Mouse (Mus musculus): ENCODE measurements around the gene Tbc1d22a.
A peak's percentile ranks its signal among the peaks of the same experiment; 100 is the strongest.

Gene Tbc1d22a

GRCm38 (mm10) chr15:86340766-86341165, 126.5 kb downstream of the Tbc1d22a start:
- no peak for DNase-seq

DNA sequence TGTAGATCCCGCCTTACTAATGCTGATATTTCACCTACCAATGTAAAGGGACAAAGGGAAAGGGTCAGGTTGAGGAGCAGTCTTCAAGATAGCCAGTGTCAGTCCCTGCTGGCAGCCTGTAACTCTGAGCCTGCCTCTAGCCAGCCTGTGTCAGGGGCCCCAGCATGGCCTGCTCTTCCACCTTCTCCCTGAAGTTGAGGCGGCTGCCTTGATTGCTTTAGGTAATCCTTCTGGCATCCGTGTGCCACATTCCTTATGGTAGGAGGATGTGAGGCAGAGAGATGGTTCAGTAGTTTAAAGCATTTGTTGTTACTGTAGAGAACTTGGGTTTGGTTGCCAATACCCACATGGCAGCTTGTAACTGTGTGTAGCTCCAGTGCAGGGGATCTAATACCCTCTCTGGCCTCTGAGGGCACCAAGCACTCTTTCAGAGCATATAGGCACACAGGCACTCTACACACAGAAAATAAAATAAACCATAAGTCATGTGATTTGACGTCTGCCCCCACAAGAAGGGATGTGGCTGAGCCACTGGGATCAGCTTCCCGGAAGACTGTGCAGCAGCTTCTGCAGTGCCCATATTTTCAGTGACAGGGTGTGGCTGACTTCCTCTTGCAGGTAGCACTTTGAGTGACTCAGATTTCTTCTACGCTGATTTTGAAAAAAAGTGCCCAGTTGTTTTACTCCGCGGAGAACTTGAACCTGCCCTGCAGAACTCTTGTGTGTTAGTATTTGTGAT, 128.5 kb downstream of the Tbc1d22a start:
- no peak for DNase-seq

GRCm38 (mm10) chr15:86344906-86345331, 130.7 kb downstream of the Tbc1d22a start:
- no peak for DNase-seq

GRCm38 (mm10) chr15:86345907-86346306, 131.6 kb downstream of the Tbc1d22a start:
- no peak for DNase-seq

DNA sequence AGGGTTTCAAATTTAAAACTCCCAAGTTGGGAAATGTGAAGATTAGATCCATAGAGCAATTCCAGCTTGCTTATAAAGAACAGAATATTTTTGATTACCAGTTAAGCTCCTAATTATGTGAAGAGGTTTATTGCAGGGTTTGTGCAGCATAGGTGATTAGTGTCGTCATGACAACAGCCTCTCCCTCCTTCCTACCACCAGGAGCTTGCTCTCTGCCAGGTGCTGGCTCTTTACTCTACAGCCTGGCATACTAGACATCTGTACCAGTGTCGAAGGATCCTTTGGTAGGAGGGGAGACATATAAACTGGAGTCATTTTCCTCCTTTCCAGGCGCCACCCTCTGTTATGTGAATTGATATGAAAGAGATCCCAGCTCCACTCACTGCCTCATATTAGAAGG, 132.3 kb downstream of the Tbc1d22a start:
- DNase-seq: no peak

GRCm38 (mm10) chr15:86354932-86355331, 140.7 kb downstream of the Tbc1d22a start:
- DNase-seq: no peak

DNA sequence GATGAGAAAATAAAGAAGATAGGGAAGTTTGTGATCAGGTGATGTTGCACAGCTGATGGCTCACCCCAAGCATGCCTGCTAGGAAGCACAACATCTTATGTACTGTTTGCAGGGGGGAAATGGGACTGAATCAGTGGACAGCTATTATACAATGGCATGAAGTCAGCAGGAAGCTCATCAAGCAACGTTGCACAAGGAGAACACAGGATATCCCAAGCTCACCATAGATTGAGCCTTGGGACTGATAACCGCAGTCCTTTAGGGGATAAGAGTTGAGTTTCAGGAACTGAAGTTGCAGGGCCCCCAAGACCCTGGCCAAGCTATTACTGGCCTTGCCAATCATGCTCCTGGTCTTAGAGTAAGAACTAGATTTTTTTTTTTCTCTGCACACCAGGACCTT, 141.6 kb downstream of the Tbc1d22a start:
- DNase-seq: no peak

DNA sequence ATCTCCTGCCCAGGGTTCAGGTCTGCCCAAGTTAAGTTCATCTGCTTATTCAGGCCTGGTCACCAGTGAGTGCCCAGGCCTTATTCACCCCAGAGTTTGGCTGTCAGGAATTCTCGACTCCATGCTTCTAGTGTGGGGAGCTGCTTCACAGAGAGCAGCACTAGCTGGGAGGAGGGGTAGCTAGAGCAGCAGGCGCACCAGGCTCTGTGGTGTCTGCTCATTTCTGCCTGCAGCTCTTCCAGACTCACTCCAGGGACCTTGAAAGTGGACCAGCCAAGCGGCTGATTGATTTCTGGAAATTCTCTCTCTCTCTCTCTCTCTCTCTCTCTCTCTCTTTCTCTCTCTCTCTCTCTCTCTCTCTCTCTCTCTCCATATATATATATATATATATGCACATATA, 146.1 kb downstream of the Tbc1d22a start:
- DNase-seq: no peak

DNA sequence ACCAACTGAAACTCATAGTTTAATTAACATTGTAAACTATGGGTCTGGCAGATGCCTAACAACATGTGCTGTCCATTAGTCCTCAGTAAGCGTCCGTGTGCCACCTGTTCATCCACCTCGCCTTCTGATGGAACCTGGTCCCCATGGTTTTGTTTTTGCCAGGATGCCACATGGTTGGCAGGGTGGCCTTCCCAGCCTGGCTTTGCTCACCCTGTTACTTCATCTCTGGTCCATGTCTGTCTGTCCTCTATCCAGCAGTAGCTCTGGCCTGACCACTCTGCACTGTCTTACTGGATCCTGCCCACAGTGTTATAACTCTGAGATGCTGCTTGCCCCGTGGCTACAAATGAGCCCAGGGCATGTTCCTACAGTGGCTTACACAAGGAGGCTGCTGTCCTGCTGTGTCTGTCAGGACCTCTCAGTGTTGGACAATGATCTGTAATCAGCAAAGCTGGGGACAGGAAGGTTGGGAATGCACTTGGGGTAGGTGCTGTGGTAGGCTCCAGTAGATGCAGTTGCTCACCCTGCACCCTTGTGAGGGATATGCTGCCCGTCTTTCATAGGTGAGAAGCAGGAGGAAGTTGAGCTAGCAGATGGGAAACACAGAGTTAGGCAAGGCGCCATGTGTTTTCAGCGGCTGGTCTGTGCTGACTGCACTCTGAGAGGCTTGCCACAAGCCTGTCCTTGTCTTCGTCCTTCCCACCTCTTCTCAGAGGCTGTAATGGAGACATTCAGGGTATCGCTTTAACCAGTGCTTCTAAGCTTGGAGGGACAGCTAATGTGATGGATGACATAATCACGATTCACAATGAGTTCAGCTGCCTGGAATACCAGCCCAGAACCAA, 148.3 kb downstream of the Tbc1d22a start:
- no peak for DNase-seq

DNA sequence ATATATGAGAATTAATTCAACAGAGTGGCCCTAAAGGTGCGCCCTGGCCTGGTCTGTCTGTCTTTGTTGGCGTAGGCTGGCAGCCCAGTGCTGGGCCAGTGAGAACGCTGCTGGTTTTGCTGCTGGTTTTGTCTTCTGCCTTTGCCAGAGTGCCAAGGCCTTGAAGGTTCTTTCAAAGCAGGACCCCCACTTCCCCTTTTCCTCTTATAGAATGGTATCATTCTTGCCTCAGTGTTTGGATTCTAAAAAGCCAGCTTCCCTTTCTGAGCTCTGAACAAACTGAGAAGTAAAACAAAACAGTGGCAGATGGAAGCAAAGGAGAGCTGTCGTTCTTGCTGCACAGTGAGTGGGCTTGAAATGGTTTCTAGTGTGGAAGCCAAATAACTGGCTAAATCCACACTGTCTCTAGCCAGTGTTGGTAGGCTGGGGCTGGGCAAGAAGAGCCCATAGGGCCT, 149.6 kb downstream of the Tbc1d22a start:
- no peak for DNase-seq

- no peak for DNase-seq
Measured at GRCm38 (mm10) chr15:86364948-86365658, 150.8 kb downstream of the Tbc1d22a start.

- no peak for DNase-seq
Measured at GRCm38 (mm10) chr15:86366726-86367125, 152.5 kb downstream of the Tbc1d22a start.

- DNase-seq: peak in 1 of 2 experiments; percentile 12
Measured at GRCm38 (mm10) chr15:86367247-86367646, 153.0 kb downstream of the Tbc1d22a start.

GRCm38 (mm10) chr15:86370846-86371245, 156.6 kb downstream of the Tbc1d22a start:
- no peak for DNase-seq

DNA sequence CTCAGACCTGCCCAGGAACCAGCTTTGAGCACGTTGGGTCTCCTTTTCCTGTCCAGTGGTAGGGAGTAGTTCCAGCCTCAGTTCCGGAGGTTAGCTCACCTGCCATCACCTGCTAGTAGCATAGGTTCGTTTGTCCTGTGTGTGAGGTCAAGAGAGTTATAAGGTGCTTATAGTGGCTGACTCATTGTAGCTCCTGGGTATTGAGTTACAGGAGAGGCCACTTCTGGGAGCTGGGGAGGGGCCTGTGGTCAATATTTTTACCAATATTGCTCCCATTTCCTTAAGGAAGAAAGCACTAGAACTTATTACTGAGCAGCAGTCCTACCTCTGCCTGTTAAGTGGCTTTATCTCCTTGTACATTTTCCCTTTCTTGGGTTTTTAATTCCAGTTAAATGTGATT, 161.0 kb downstream of the Tbc1d22a start:
- no peak for DNase-seq

GRCm38 (mm10) chr15:86375860-86376394, 161.7 kb downstream of the Tbc1d22a start:
- DNase-seq: no peak

GRCm38 (mm10) chr15:86383278-86383677, 169.0 kb downstream of the Tbc1d22a start:
- DNase-seq: no peak

DNA sequence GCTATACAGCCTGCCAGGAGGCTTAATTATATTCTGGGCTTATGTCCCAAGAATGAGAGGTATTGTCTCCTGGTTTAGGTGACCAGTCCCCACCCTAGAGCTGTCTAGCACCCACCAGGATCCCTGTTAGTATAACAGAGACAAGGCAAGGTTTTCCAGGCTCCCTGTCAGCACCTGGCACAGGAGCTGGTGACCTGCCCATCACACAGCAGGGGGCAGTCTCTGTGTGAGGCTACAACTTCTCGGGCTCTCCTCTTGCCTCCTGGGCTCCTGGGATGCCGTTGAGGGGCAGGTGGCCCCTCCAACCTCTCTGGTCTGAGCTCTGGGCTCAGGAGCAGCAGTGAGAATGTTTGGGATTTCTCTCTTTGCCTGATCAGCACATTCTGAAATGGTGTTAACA, 171.2 kb downstream of the Tbc1d22a start:
- DNase-seq: no peak

DNA sequence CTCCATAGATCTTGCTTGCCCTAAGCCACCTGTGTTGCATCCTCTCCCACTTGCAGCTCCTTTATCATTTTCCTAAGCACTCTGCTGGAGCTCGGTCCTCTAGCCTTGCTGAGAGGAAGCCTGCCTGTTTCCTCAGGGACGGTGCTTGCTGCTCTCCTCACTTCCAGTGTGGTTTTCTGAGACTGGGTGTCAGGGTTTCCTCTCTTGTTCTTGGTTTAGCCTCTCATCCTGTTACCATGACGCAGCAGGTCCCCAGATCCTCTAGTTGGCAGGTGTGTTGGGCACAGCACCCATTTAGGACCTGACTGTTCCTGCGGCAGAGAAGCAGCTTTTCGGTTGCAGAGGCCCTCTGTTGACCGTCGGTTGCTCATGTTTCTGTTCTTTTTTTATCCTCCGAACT, 172.1 kb downstream of the Tbc1d22a start:
- DNase-seq: no peak

DNA sequence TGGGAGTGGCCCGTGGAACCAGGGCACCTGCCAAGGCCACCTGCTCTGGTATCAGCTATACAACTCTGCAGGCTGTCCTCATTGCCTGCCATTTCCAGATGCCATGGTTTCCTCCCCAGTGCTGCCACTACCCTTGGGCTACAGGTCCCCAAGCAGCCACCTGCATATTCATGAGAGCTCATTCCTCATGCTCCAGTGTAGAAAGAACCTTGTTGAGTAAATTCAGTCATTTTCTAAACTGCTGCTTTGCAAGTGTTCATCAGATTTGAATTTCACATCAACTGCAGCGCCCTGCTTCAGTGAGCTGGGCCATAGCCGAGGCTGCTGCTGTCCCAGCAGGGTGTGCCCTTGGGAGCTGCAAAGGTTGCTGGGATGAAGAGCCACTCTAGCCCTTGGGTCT, 174.3 kb downstream of the Tbc1d22a start:
- peak in 1 of 2 experiments; percentile 38 for DNase-seq

DNA sequence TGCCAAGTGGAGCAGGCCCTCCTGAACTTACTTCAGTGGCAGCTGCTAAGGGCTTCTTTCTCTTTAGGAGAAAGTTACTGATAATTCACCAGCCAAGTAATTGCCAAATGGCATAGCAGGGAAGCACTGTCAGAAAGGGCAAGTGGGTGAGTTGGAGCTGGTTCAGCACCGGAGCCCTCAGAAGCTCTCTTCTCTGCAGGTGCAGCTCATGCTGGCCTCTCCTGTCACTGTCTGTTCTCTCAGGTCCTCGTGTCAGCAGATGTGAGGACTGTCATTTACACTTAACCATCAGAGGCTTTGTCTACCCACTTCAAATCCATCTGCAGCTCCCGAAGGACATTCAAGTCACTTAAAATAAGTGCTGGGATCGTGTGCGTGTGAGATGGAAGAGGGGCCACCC, 190.6 kb downstream of the Tbc1d22a start:
- DNase-seq: no peak

GRCm38 (mm10) chr15:86405527-86405926, 191.3 kb downstream of the Tbc1d22a start:
- DNase-seq: peak; percentile 69 to 73

GRCm38 (mm10) chr15:86409352-86409751, 195.1 kb downstream of the Tbc1d22a start:
- DNase-seq: peak; percentile 48 to 61
